Comparison of ENCODE assay signal across 19 mouse cellular contexts in the genomic region with DNA sequence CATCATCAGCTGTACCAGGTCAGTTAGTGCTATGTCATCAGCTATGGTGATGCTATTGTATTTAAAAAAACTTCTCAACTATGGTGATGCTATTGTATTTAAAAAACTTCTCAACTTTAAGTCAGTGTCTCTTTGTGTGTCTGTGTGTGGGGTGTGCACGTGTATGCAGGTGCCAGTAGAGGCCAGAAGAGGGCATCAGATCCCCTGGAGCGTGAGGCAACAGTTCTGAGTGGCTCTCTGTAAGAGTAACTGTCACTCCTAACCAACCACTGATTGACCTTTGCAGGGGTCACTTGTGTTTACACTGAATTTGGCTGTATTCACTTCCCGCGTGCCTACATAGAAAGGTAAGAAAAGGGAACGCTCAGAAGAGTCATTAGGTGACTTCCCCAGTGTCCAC. TPM values are rescaled to one million over a fixed set of nuclear protein-coding genes. Genes with fewer than 3 reads are reported as not detected.
DNase-seq lines count a peak whose midpoint lies in the region; ATAC-seq and TF ChIP-seq lines count a peak whose summit lies in the region.
"Had no signal": no experiment of that assay in that cellular context is flagged by ENCODE, and none has a peak within 500 bp of the region (broad histone marks: within the 10 kb centered on the region; RNA-seq: fewer than 3 reads in every experiment).

No protein-coding gene starts in this region.

- 0 out of 2 replicates have a peak, but pooled peaks have one; percentile 21 for TF ChIP-seq CTCF in liver, adult 2 months (IDR thresholded peaks at IDR 0.05; ENCODE audit: low read depth, low read length)

- DNase-seq in forebrain, embryonic 14.5 days (ENCODE audit: low spot score): no peak
- DNase-seq in liver, adult 2 months (ENCODE audit: extremely low read depth, low read depth, low spot score): peak; percentile 33
- DNase-seq in liver (no peak), 416B (ENCODE audit: low read depth) (peak; percentile 29), R1 (ENCODE audit: low read depth, low spot score) (peak; percentile 63)
- DNase-seq in gastrocnemius, adult 18-20 months (ENCODE audit: low spot score): no peak
- DNase-seq in right cerebral cortex, postnatal 14 days: no peak
- DNase-seq: adrenal gland, postnatal 36 days; cerebellum, postnatal 14 days; heart, postnatal 4 days; kidney, postnatal 36 days; lung, postnatal 14 days; retina, postnatal 1 day; thymus, adult 2 months had no signal

- no peaks in the 10 kb centered on the region for H3K9me3 ChIP-seq in forebrain, embryonic 14.5 days (replicated peaks; ENCODE audit: control insufficient read depth, low read length)
- no peaks in the 10 kb centered on the region for H3K9me3 ChIP-seq in forebrain, embryonic 15.5 days
- H3K9me3 ChIP-seq: heart, embryonic 13.5 days; neural tube, embryonic 15.5 days had no signal

- H3K4me2 ChIP-seq in forebrain, embryonic 14.5 days (ENCODE audit: low read length): no peak overlapping the region
- no peak overlapping the region for H3K4me2 ChIP-seq in forebrain, embryonic 15.5 days (replicated peaks)
- H3K4me2 ChIP-seq: heart, embryonic 13.5 days; limb, embryonic 12.5 days; midbrain, embryonic 11.5 days; neural tube, embryonic 15.5 days had no signal

- H3K4me1 ChIP-seq in forebrain, embryonic 14.5 days (ENCODE audit: control insufficient read depth, insufficient read depth, low read length): no peaks in the 10 kb centered on the region
- no peaks in the 10 kb centered on the region for H3K4me1 ChIP-seq in forebrain, embryonic 15.5 days
- no peaks in the 10 kb centered on the region for H3K4me1 ChIP-seq in liver, adult 2 months (ENCODE audit: control insufficient read depth, insufficient read depth, low read length)
- H3K4me1 ChIP-seq: neural tube, embryonic 15.5 days had no signal

- no peak overlapping the region for H3K27ac ChIP-seq in forebrain, embryonic 14.5 days (ENCODE audit: low read depth, low read length)
- H3K27ac ChIP-seq in forebrain, embryonic 15.5 days (replicated peaks): no peak overlapping the region
- no peak overlapping the region for H3K27ac ChIP-seq in liver, adult 2 months (replicated peaks; ENCODE audit: insufficient read depth, low read depth, low read length)
- H3K27ac ChIP-seq: heart, embryonic 13.5 days; limb, embryonic 12.5 days; neural tube, embryonic 15.5 days had no signal

- no peak overlapping the region for H3K9ac ChIP-seq in forebrain, embryonic 14.5 days (ENCODE audit: low read length)
- H3K9ac ChIP-seq in forebrain, embryonic 15.5 days (replicated peaks): no peak overlapping the region
- no peak overlapping the region for H3K9ac ChIP-seq in liver, adult 2 months (ENCODE audit: low read depth, low read length)
- H3K9ac ChIP-seq: heart, embryonic 13.5 days; limb, embryonic 12.5 days; neural tube, embryonic 15.5 days had no signal

- peaks cover 44% of the 10 kb centered on the region for H3K36me3 ChIP-seq in forebrain, embryonic 14.5 days (ENCODE audit: control insufficient read depth, insufficient read depth, low read length)
- H3K36me3 ChIP-seq in forebrain, embryonic 15.5 days: peaks cover 31% of the 10 kb centered on the region
- H3K36me3 ChIP-seq in liver, adult 2 months (ENCODE audit: control insufficient read depth, insufficient read depth, low read length): peaks cover 40% of the 10 kb centered on the region

- ATAC-seq in forebrain, embryonic 14.5 days: 0 out of 2 replicates have a peak, but pooled peaks have one; percentile 22
- ATAC-seq in forebrain, embryonic 15.5 days (replicated peaks): no peak

- H3K27me3 ChIP-seq in forebrain, embryonic 14.5 days (replicated peaks; ENCODE audit: control insufficient read depth, insufficient read depth, low read length): no peaks in the 10 kb centered on the region
- no peaks in the 10 kb centered on the region for H3K27me3 ChIP-seq in forebrain, embryonic 15.5 days
- H3K27me3 ChIP-seq in liver, adult 2 months (ENCODE audit: control insufficient read depth, insufficient read depth, low read length): no peaks in the 10 kb centered on the region
- H3K27me3 ChIP-seq: heart, embryonic 13.5 days; limb, embryonic 12.5 days; neural tube, embryonic 15.5 days had no signal

- no peaks in the 10 kb centered on the region for H3K79me2 ChIP-seq in liver, adult 2 months (ENCODE audit: control insufficient read depth, insufficient read depth, low read length)

- no peak overlapping the region for H3K4me3 ChIP-seq in forebrain, embryonic 14.5 days (ENCODE audit: low read depth, low read length)
- H3K4me3 ChIP-seq in forebrain, embryonic 15.5 days: no peak overlapping the region
- H3K4me3 ChIP-seq in liver, adult 2 months (ENCODE audit: insufficient read depth, low read depth, low read length): no peak overlapping the region
- H3K4me3 ChIP-seq: heart, embryonic 13.5 days; limb, embryonic 12.5 days; neural tube, embryonic 15.5 days had no signal

- 94% methylated on average over 5 of the region's 5 CpGs for WGBS in forebrain, embryonic 14.5 days
- 95% methylated on average over 5 of the region's 5 CpGs for WGBS in forebrain, embryonic 15.5 days
- 79% methylated on average over 5 of the region's 5 CpGs for WGBS in liver, adult 2 months

- no peak for TF ChIP-seq POLR2A in liver, adult 2 months (IDR thresholded peaks at IDR 0.05; ENCODE audit: extremely low read depth, insufficient read depth, low read length)

RNA-seq across cellular contexts. Expression of a gene that starts 10.7 kb away (rescaled TPM):
- 12.8 and 13.1 TPM in 2 replicates for polyA plus RNA-seq in forebrain, embryonic 14.5 days (2014; fragmentation: Nextera tagmentation; extraction: Ambion mirVana)
- polyA plus RNA-seq in forebrain, embryonic 15.5 days (2015; fragmentation: Nextera tagmentation; extraction: Ambion mirVana): 13.2 and 14.5 TPM in 2 replicates
- total RNA-seq in liver, adult 2 months (2014; rRNA removed): 4.6 and 6.1 TPM in 2 replicates
- 3.4 and 4.0 TPM in 2 replicates for polyA plus RNA-seq in liver, adult 2 months (2012; rRNA removed)
- total RNA-seq in gastrocnemius, adult 18-20 months (2021): 1 to 10 TPM; 1.2 to 1.8 TPM

Comparison
In these comparisons a context has a peak if more than half of its experiments do, and no peak if none do; other contexts are left out.
1. DNase-seq: peak in liver, adult 2 months (single experiment), 416B (single experiment) and R1 (single experiment); none in forebrain, embryonic 14.5 days (single experiment), liver (single experiment), gastrocnemius, adult 18-20 months (single experiment) and right cerebral cortex, postnatal 14 days (single experiment).